Mouse (Mus musculus): ENCODE data around the gene Uhrf1bp1. TPM values are rescaled to one million over a fixed set of nuclear protein-coding genes. Genes with fewer than 3 reads are reported as not detected.
A peak's percentile ranks its signal among the peaks of the same experiment; 100 is the strongest.

Uhrf1bp1 gene
- total and polyA plus RNA-seq, 2 experiments, result 5.0 to 7.0 TPM

- WGBS, result 94% methylated on average over 3 of the region's 3 CpGs
- no peak for DNase-seq (ENCODE audit: extremely low read depth, low read depth, low spot score)
- H3K27ac ChIP-seq (replicated peaks; ENCODE audit: insufficient read depth, low read depth, low read length), result no peak overlapping the region
These were observed 15.6 kb downstream of the Uhrf1bp1 start for GRCm38 (mm10) chr17:27871851-27872250.

GRCm38 (mm10) chr17:27873583-27873982 is 17.3 kb downstream of the Uhrf1bp1 start:
- H3K36me3 ChIP-seq (ENCODE audit: control insufficient read depth, insufficient read depth, low read length), result 0 out of 2 replicates have a peak, but pooled peaks cover 1% of the 10 kb centered on the region
- TF ChIP-seq POLR2A (IDR thresholded peaks at IDR 0.05; ENCODE audit: extremely low read depth, insufficient read depth, low read length) (no peak), CTCF (IDR thresholded peaks at IDR 0.05; ENCODE audit: low read depth, low read length) (no peak)
- no peak overlapping the region for H3K27ac ChIP-seq (replicated peaks; ENCODE audit: insufficient read depth, low read depth, low read length)
- no peak overlapping the region for H3K4me3 ChIP-seq (ENCODE audit: insufficient read depth, low read depth, low read length)
- no peaks in the 10 kb centered on the region; the same call in 1 of the 2 replicates for H3K4me1 ChIP-seq (ENCODE audit: control insufficient read depth, insufficient read depth, low read length)
- H3K27me3 ChIP-seq (ENCODE audit: control insufficient read depth, insufficient read depth, low read length), result no peaks in the 10 kb centered on the region
- WGBS, result 71% methylated on average over 3 of the region's 3 CpGs
- H3K79me2 ChIP-seq (ENCODE audit: control insufficient read depth, insufficient read depth, low read length), result peaks cover 19% of the 10 kb centered on the region; the same call in 1 of the 2 replicates
- H3K9ac ChIP-seq (ENCODE audit: low read depth, low read length), result no peak overlapping the region
- DNase-seq (ENCODE audit: extremely low read depth, low read depth, low spot score), result no peak

More at GRCm38 (mm10) chr17:27871851-27872250, 15.6 kb downstream of the Uhrf1bp1 start:
- Histone ChIP-seq H3K79me2 (ENCODE audit: control insufficient read depth, insufficient read depth, low read length) (peaks cover 26% of the 10 kb centered on the region; the same call in 1 of the 2 replicates), H3K4me1 (ENCODE audit: control insufficient read depth, insufficient read depth, low read length) (no peaks in the 10 kb centered on the region; the same call in 1 of the 2 replicates), H3K36me3 (ENCODE audit: control insufficient read depth, insufficient read depth, low read length) (no peaks in the 10 kb centered on the region), H3K27me3 (ENCODE audit: control insufficient read depth, insufficient read depth, low read length) (no peaks in the 10 kb centered on the region), H3K9ac (ENCODE audit: low read depth, low read length) (no peak overlapping the region), H3K4me3 (ENCODE audit: insufficient read depth, low read depth, low read length) (no peak overlapping the region)
- no peak for TF ChIP-seq POLR2A (IDR thresholded peaks at IDR 0.05; ENCODE audit: extremely low read depth, insufficient read depth, low read length)
- no peak for TF ChIP-seq CTCF (IDR thresholded peaks at IDR 0.05; ENCODE audit: low read depth, low read length)

- H3K27ac ChIP-seq (replicated peaks; ENCODE audit: insufficient read depth, low read depth, low read length), result no peak overlapping the region
These were observed 18.3 kb downstream of the Uhrf1bp1 start for GRCm38 (mm10) chr17:27874510-27874909.

GRCm38 (mm10) chr17:27881518-27881917 is 25.3 kb downstream of the Uhrf1bp1 start:
- Histone ChIP-seq H3K27me3 (ENCODE audit: control insufficient read depth, insufficient read depth, low read length) (no peaks in the 10 kb centered on the region), H3K27ac (replicated peaks; ENCODE audit: insufficient read depth, low read depth, low read length) (no peak overlapping the region), H3K9ac (ENCODE audit: low read depth, low read length) (no peak overlapping the region), H3K36me3 (ENCODE audit: control insufficient read depth, insufficient read depth, low read length) (peaks cover 9% of the 10 kb centered on the region; the same call in 1 of the 2 replicates), H3K79me2 (ENCODE audit: control insufficient read depth, insufficient read depth, low read length) (peaks cover 3% of the 10 kb centered on the region; the same call in 1 of the 2 replicates), H3K4me1 (ENCODE audit: control insufficient read depth, insufficient read depth, low read length) (no peaks in the 10 kb centered on the region), H3K4me3 (ENCODE audit: insufficient read depth, low read depth, low read length) (no peak overlapping the region)
- TF ChIP-seq CTCF (IDR thresholded peaks at IDR 0.05; ENCODE audit: low read depth, low read length), result peak; percentile 46
- TF ChIP-seq POLR2A (IDR thresholded peaks at IDR 0.05; ENCODE audit: extremely low read depth, insufficient read depth, low read length), result no peak
- WGBS, result 77% methylated on average over 11 of the region's 11 CpGs
- DNase-seq (ENCODE audit: extremely low read depth, low read depth, low spot score), result no peak

More at GRCm38 (mm10) chr17:27874510-27874909, 18.3 kb downstream of the Uhrf1bp1 start:
- DNase-seq (ENCODE audit: extremely low read depth, low read depth, low spot score), result no peak
- H3K4me1 ChIP-seq (ENCODE audit: control insufficient read depth, insufficient read depth, low read length), result no peaks in the 10 kb centered on the region; the same call in 1 of the 2 replicates
- no peak overlapping the region for H3K9ac ChIP-seq (ENCODE audit: low read depth, low read length)
- peaks cover 19% of the 10 kb centered on the region; the same call in 1 of the 2 replicates for H3K79me2 ChIP-seq (ENCODE audit: control insufficient read depth, insufficient read depth, low read length)
- TF ChIP-seq CTCF (IDR thresholded peaks at IDR 0.05; ENCODE audit: low read depth, low read length) (no peak), POLR2A (IDR thresholded peaks at IDR 0.05; ENCODE audit: extremely low read depth, insufficient read depth, low read length) (no peak)
- H3K27me3 ChIP-seq (ENCODE audit: control insufficient read depth, insufficient read depth, low read length), result no peaks in the 10 kb centered on the region
- H3K36me3 ChIP-seq (ENCODE audit: control insufficient read depth, insufficient read depth, low read length), result 0 out of 2 replicates have a peak, but pooled peaks cover 2% of the 10 kb centered on the region
- no peak overlapping the region for H3K4me3 ChIP-seq (ENCODE audit: insufficient read depth, low read depth, low read length)
- WGBS, result 61% methylated on average over 5 of the region's 5 CpGs

- WGBS, result 80% methylated on average over 8 of the region's 8 CpGs
- H3K27ac ChIP-seq (replicated peaks; ENCODE audit: insufficient read depth, low read depth, low read length), result no peak overlapping the region
- no peak overlapping the region for H3K9ac ChIP-seq (ENCODE audit: low read depth, low read length)
- no peak overlapping the region for H3K4me3 ChIP-seq (ENCODE audit: insufficient read depth, low read depth, low read length)
- no peaks in the 10 kb centered on the region for H3K79me2 ChIP-seq (ENCODE audit: control insufficient read depth, insufficient read depth, low read length)
- no peak for TF ChIP-seq POLR2A (IDR thresholded peaks at IDR 0.05; ENCODE audit: extremely low read depth, insufficient read depth, low read length)
- no peak for TF ChIP-seq CTCF (IDR thresholded peaks at IDR 0.05; ENCODE audit: low read depth, low read length)
- DNase-seq (ENCODE audit: extremely low read depth, low read depth, low spot score), result no peak
- no peaks in the 10 kb centered on the region for H3K27me3 ChIP-seq (ENCODE audit: control insufficient read depth, insufficient read depth, low read length)
- H3K4me1 ChIP-seq (ENCODE audit: control insufficient read depth, insufficient read depth, low read length), result no peaks in the 10 kb centered on the region
- H3K36me3 ChIP-seq (ENCODE audit: control insufficient read depth, insufficient read depth, low read length), result peaks cover 9% of the 10 kb centered on the region; the same call in 1 of the 2 replicates
These were observed 26.9 kb downstream of the Uhrf1bp1 start for GRCm38 (mm10) chr17:27883129-27883528.

GRCm38 (mm10) chr17:27883994-27884393 is 27.8 kb downstream of the Uhrf1bp1 start:
- WGBS, result 91% methylated on average over 6 of the region's 6 CpGs

More at GRCm38 (mm10) chr17:27883994-27884393, 27.8 kb downstream of the Uhrf1bp1 start:
- Histone ChIP-seq H3K27me3 (ENCODE audit: control insufficient read depth, insufficient read depth, low read length) (no peaks in the 10 kb centered on the region), H3K79me2 (ENCODE audit: control insufficient read depth, insufficient read depth, low read length) (no peaks in the 10 kb centered on the region), H3K9ac (ENCODE audit: low read depth, low read length) (no peak overlapping the region), H3K27ac (replicated peaks; ENCODE audit: insufficient read depth, low read depth, low read length) (no peak overlapping the region), H3K4me3 (ENCODE audit: insufficient read depth, low read depth, low read length) (no peak overlapping the region), H3K36me3 (ENCODE audit: control insufficient read depth, insufficient read depth, low read length) (peaks cover 8% of the 10 kb centered on the region; the same call in 1 of the 2 replicates), H3K4me1 (ENCODE audit: control insufficient read depth, insufficient read depth, low read length) (no peaks in the 10 kb centered on the region)
- DNase-seq (ENCODE audit: extremely low read depth, low read depth, low spot score), result no peak
- TF ChIP-seq CTCF (IDR thresholded peaks at IDR 0.05; ENCODE audit: low read depth, low read length) (no peak), POLR2A (IDR thresholded peaks at IDR 0.05; ENCODE audit: extremely low read depth, insufficient read depth, low read length) (no peak)

Data from liver, adult 2 months (tissue).